Mouse (Mus musculus) kidney, embryonic 16.5 days (tissue): ENCODE measurements around the gene Bbs9. TPM values are rescaled to one million over a fixed set of nuclear protein-coding genes. Genes with fewer than 3 reads are reported as not detected.

ENCODE experiments used
- ATAC-seq: fragments of 200-750 bp; cut with Nextera tagmentation; 2 replicates; pipeline ENCODE4 v1.8.0; 2017; ENCODE audit warnings: moderate TSS enrichment; ENCODE audit not compliant: low FRiP score, low TSS enrichment
- H3K27ac ChIP-seq: fragments of 300-500 bp; sonication (generic); 2 replicates; pipeline ENCODE4 v1.5.1; 2014; ENCODE audit warnings: low read length
- H3K27me3 ChIP-seq: fragments of 300-500 bp; sonication (generic); 2 replicates; pipeline ENCODE4 v1.6.1; 2014; ENCODE audit warnings: low read length, control low read depth, mixed read lengths; ENCODE audit not compliant: insufficient read depth
- H3K36me3 ChIP-seq: fragments of 300-500 bp; sonication (generic); 2 replicates; pipeline ENCODE4 v1.6.1; 2014; ENCODE audit warnings: low read length, control low read depth, mixed read lengths; ENCODE audit not compliant: insufficient read depth
- H3K4me1 ChIP-seq: fragments of 300-500 bp; sonication (generic); 2 replicates; pipeline ENCODE4 v1.6.1; 2014; ENCODE audit warnings: low read length, control low read depth, mixed read lengths; ENCODE audit not compliant: insufficient read depth
- H3K4me2 ChIP-seq: fragments of 300-500 bp; sonication (generic); replicated peaks from 2 replicates; pipeline ENCODE4 v1.6.1; 2014; ENCODE audit warnings: low read depth, low read length
- H3K4me3 ChIP-seq: fragments of 300-500 bp; sonication (generic); 2 replicates; pipeline ENCODE4 v1.5.1; 2014; ENCODE audit warnings: mild to moderate bottlenecking, low read length
- H3K9ac ChIP-seq: fragments of 300-500 bp; sonication (generic); replicated peaks from 2 replicates; pipeline ENCODE4 v1.6.1; 2014; ENCODE audit warnings: low read length
- H3K9me3 ChIP-seq: fragments of 300-500 bp; sonication (generic); 2 replicates; pipeline ENCODE4 v1.6.1; 2016; ENCODE audit warnings: low read length, control low read depth
- WGBS: fragments of 180-500 bp; shearing (Covaris S2); extraction: QIAGEN DNeasy Blood & Tissue Kit; methylation state at CpG from one replicate; pipeline ENCODE4 v1.1.7; 2014; 5-methylcytosine and 5-hydroxymethylcytosine counted together
- polyA plus RNA-seq: library from polyadenylated mRNA; unstranded; fragments of >200 nt; fragmentation: Nextera tagmentation; extraction: Ambion mirVana; gene quantifications from 2 replicates; pipeline ENCODE4 v1.2.1, GENCODE M21; 2015

Bbs9 gene
- polyA plus RNA-seq, 1 experiment from 2014 or later: 12.2 TPM

GRCm38 (mm10) chr9:22466212-22466611 lies 9.3 kb upstream of the Bbs9 start:
- no peak overlapping the region for H3K4me2 ChIP-seq
- H3K36me3 ChIP-seq: peaks cover 11% of the 10 kb centered on the region
- 0 out of 2 replicates have a peak, but pooled peaks cover 3% of the 10 kb centered on the region for H3K4me1 ChIP-seq
- 91% methylated on average over 5 of the region's 5 CpGs for WGBS
- no peak overlapping the region for H3K27ac ChIP-seq
- H3K4me3 ChIP-seq: no peak overlapping the region
- no peak overlapping the region for H3K9ac ChIP-seq
- no peaks in the 10 kb centered on the region for H3K27me3 ChIP-seq
- no peaks in the 10 kb centered on the region for H3K9me3 ChIP-seq
- no peak for ATAC-seq

- H3K4me1 ChIP-seq: 0 out of 2 replicates have a peak, but pooled peaks cover 3% of the 10 kb centered on the region
- WGBS: under 1% methylated on average over 71 of the region's 73 CpGs
Measured at GRCm38 (mm10) chr9:22467371-22468169, 7.9 kb upstream of the Bbs9 start.

GRCm38 (mm10) chr9:22468170-22468898 lies 7.2 kb upstream of the Bbs9 start:
- Histone ChIP-seq H3K9me3 (no peaks in the 10 kb centered on the region), H3K4me2 (peak overlapping the region; percentile 71), H3K4me3 (peak overlapping the region; percentile 84), H3K27ac (peak overlapping the region; percentile 86), H3K27me3 (no peaks in the 10 kb centered on the region), H3K9ac (peak overlapping the region; percentile 97), H3K36me3 (peaks cover 6% of the 10 kb centered on the region; the same call in 1 of the 2 replicates), H3K4me1 (0 out of 2 replicates have a peak, but pooled peaks cover 3% of the 10 kb centered on the region)
- 5% methylated on average over 24 of the region's 43 CpGs for WGBS
- ATAC-seq: peak; percentile 91

More at GRCm38 (mm10) chr9:22467371-22468169, 7.9 kb upstream of the Bbs9 start:
- Histone ChIP-seq H3K36me3 (peaks cover 6% of the 10 kb centered on the region; the same call in 1 of the 2 replicates), H3K4me2 (peak overlapping the region; percentile 71), H3K4me3 (peak overlapping the region; percentile 84), H3K9me3 (no peaks in the 10 kb centered on the region), H3K27ac (peak overlapping the region; percentile 86), H3K9ac (peak overlapping the region; percentile 97), H3K27me3 (no peaks in the 10 kb centered on the region)
- peak; percentile 81 for ATAC-seq

- no peak for ATAC-seq
Measured at GRCm38 (mm10) chr9:22468899-22469259, 6.6 kb upstream of the Bbs9 start.

GRCm38 (mm10) chr9:22469643-22470042 lies 5.9 kb upstream of the Bbs9 start, which contains the start of gene Rp9:
TSS of gene Rp9 (minus strand) at chr9:22469743.
- Histone ChIP-seq H3K27me3 (no peaks in the 10 kb centered on the region), H3K9me3 (no peaks in the 10 kb centered on the region), H3K9ac (peak within 1 kb of the TSS; percentile 97), H3K4me3 (peak within 1 kb of the TSS; percentile 84), H3K4me1 (0 out of 2 replicates have a peak, but pooled peaks cover 3% of the 10 kb centered on the region), H3K36me3 (peaks cover 6% of the 10 kb centered on the region; the same call in 1 of the 2 replicates), H3K4me2 (peak within 1 kb of the TSS; percentile 71), H3K27ac (peak within 1 kb of the TSS; percentile 86; the same call in 1 of the 2 replicates)
- ATAC-seq: no peak
- WGBS: 84% methylated on average over 3 of the region's 3 CpGs

More at GRCm38 (mm10) chr9:22468899-22469259, 6.6 kb upstream of the Bbs9 start:
- no peaks in the 10 kb centered on the region for H3K9me3 ChIP-seq
- no peak overlapping the region for H3K27ac ChIP-seq
- H3K4me3 ChIP-seq: no peak overlapping the region
- H3K36me3 ChIP-seq: peaks cover 6% of the 10 kb centered on the region; the same call in 1 of the 2 replicates
- H3K4me2 ChIP-seq: peak overlapping the region; percentile 71; the same call in 1 of the 2 replicates
- H3K4me1 ChIP-seq: 0 out of 2 replicates have a peak, but pooled peaks cover 3% of the 10 kb centered on the region
- WGBS: 79% methylated on average over 8 of the region's 8 CpGs
- no peak overlapping the region for H3K9ac ChIP-seq
- H3K27me3 ChIP-seq: no peaks in the 10 kb centered on the region

GRCm38 (mm10) chr9:22476265-22476664 lies 750 bp downstream of the Bbs9 start:
- H3K27me3 ChIP-seq: no peaks in the 10 kb centered on the region
- H3K27ac ChIP-seq: peak overlapping the region; percentile 73; the same call in 1 of the 2 replicates
- H3K4me1 ChIP-seq: no peaks in the 10 kb centered on the region
- peak overlapping the region; percentile 95 for H3K4me2 ChIP-seq
- ATAC-seq: peak; percentile 3; the same call in 1 of the 2 replicates
- H3K9ac ChIP-seq: peak overlapping the region; percentile 74
- no peaks in the 10 kb centered on the region for H3K36me3 ChIP-seq
- 4% methylated on average over 10 of the region's 10 CpGs for WGBS
- no peaks in the 10 kb centered on the region for H3K9me3 ChIP-seq
- peak overlapping the region; percentile 84 for H3K4me3 ChIP-seq

- no peak for ATAC-seq
- no peak overlapping the region for H3K9ac ChIP-seq
- H3K4me3 ChIP-seq: no peak overlapping the region
- no peak overlapping the region for H3K4me2 ChIP-seq
- H3K27me3 ChIP-seq: no peaks in the 10 kb centered on the region
- no peak overlapping the region for H3K27ac ChIP-seq
- no peaks in the 10 kb centered on the region for H3K9me3 ChIP-seq
- H3K36me3 ChIP-seq: no peaks in the 10 kb centered on the region
- no peaks in the 10 kb centered on the region for H3K4me1 ChIP-seq
- 94% methylated on average over 8 of the region's 8 CpGs for WGBS
Measured at GRCm38 (mm10) chr9:22478946-22479345, 3.4 kb downstream of the Bbs9 start.

- Histone ChIP-seq H3K9me3 (no peaks in the 10 kb centered on the region), H3K4me1 (no peaks in the 10 kb centered on the region), H3K9ac (no peak overlapping the region), H3K4me2 (no peak overlapping the region), H3K36me3 (no peaks in the 10 kb centered on the region), H3K27ac (no peak overlapping the region), H3K4me3 (no peak overlapping the region), H3K27me3 (no peaks in the 10 kb centered on the region)
- 92% methylated on average over 8 of the region's 8 CpGs for WGBS
- no peak for ATAC-seq
Measured at GRCm38 (mm10) chr9:22483866-22484561, 8.5 kb downstream of the Bbs9 start.

GRCm38 (mm10) chr9:22484562-22485308 lies 9.2 kb downstream of the Bbs9 start:
- WGBS: 89% methylated on average over 12 of the region's 12 CpGs
- Histone ChIP-seq H3K9ac (no peak overlapping the region), H3K4me3 (no peak overlapping the region), H3K4me2 (no peak overlapping the region), H3K27ac (no peak overlapping the region), H3K4me1 (no peaks in the 10 kb centered on the region), H3K27me3 (no peaks in the 10 kb centered on the region), H3K36me3 (no peaks in the 10 kb centered on the region), H3K9me3 (no peaks in the 10 kb centered on the region)
- ATAC-seq: no peak
